Mouse (Mus musculus) heart, postnatal 14 days (tissue): ENCODE measurements around the gene Nacc2. TPM values are rescaled to one million over a fixed set of nuclear protein-coding genes. Genes with fewer than 3 reads are reported as not detected.

Source experiments
- DNase-seq, 2 experiments: peaks; one replicate each; pipeline ENCODE4 v3.0.0; 2021 to 2022
- intact Hi-C: fragments of 180-260 bp; cut with DNase I; formaldehyde crosslinking; loops from one replicate; pipeline ENCODE4 v1.15.1; 2025
- total RNA-seq, 2 experiments: library from RNA; stranded (reverse); gene quantifications; 2 replicates each; pipeline ENCODE4 v1.2.3; 2021

The Nacc2 gene
- total RNA-seq, 2 experiments from 2014 or later = 16.3 to 19.1 TPM

GRCm38 (mm10) chr2:26062742-26063427 lies 60.1 kb downstream of the Nacc2 start:
- intact Hi-C loops = no loop called here
- no peak for DNase-seq

- DNase-seq = no peak
- intact Hi-C loops = no loop called here
These were observed 60.8 kb downstream of the Nacc2 start for GRCm38 (mm10) chr2:26062241-26062640.

- intact Hi-C loops = no loop called here
- DNase-seq = no peak
These were observed 61.9 kb downstream of the Nacc2 start for GRCm38 (mm10) chr2:26061018-26061666.

GRCm38 (mm10) chr2:26057053-26057452 lies 66.0 kb downstream of the Nacc2 start:
- intact Hi-C loops = loop anchor here (10.0 kb wide), 1 partner anchor 218 kb away; no protein-coding TSS in a partner anchor
- no peak for DNase-seq

- no peak for DNase-seq
- intact Hi-C loops = loop anchor here (10.0 kb wide), 1 partner anchor 219 kb away; no protein-coding TSS in a partner anchor
These were observed 66.8 kb downstream of the Nacc2 start for GRCm38 (mm10) chr2:26056226-26056625.

GRCm38 (mm10) chr2:26055747-26056102 lies 67.3 kb downstream of the Nacc2 start:
- DNase-seq = no peak

GRCm38 (mm10) chr2:26055046-26055746 lies 67.8 kb downstream of the Nacc2 start:
- intact Hi-C loops = loop anchor here (1.0 to 10.0 kb wide), 2 partner anchors 87 to 220 kb away; no protein-coding TSS in a partner anchor
- DNase-seq = peak; percentile 69 to 79

More at GRCm38 (mm10) chr2:26055747-26056102, 67.3 kb downstream of the Nacc2 start:
- intact Hi-C loops = loop anchor here (1.0 to 10.0 kb wide), 2 partner anchors 87 to 219 kb away; no protein-coding TSS in a partner anchor

- DNase-seq = no peak
- intact Hi-C loops = loop anchor here (10.0 kb wide), 1 partner anchor 222 kb away; no protein-coding TSS in a partner anchor
These were observed 70.2 kb downstream of the Nacc2 start for GRCm38 (mm10) chr2:26052806-26053205.

- intact Hi-C loops = no loop called here
- DNase-seq = no peak
These were observed 74.2 kb downstream of the Nacc2 start for GRCm38 (mm10) chr2:26048816-26049215.

- intact Hi-C loops = no loop called here
- DNase-seq = no peak
These were observed 78.8 kb downstream of the Nacc2 start for GRCm38 (mm10) chr2:26044216-26044615.

- intact Hi-C loops = no loop called here
These were observed 80.4 kb downstream of the Nacc2 start for GRCm38 (mm10) chr2:26042603-26043002.

GRCm38 (mm10) chr2:26041163-26041810 lies 81.7 kb downstream of the Nacc2 start:
- intact Hi-C loops = no loop called here
- no peak for DNase-seq

More at GRCm38 (mm10) chr2:26042603-26043002, 80.4 kb downstream of the Nacc2 start:
- DNase-seq = no peak

GRCm38 (mm10) chr2:26039951-26040350 lies 83.1 kb downstream of the Nacc2 start:
- intact Hi-C loops = no loop called here
- peak in 1 of 2 experiments; percentile 25 for DNase-seq

- peak in 1 of 2 experiments; percentile 9 for DNase-seq
- intact Hi-C loops = no loop called here
These were observed 85.6 kb downstream of the Nacc2 start for GRCm38 (mm10) chr2:26037386-26037785.

GRCm38 (mm10) chr2:26034344-26035050 lies 88.5 kb downstream of the Nacc2 start:
- no peak for DNase-seq
- intact Hi-C loops = no loop called here

- DNase-seq = no peak
- intact Hi-C loops = no loop called here
These were observed 92.7 kb downstream of the Nacc2 start for GRCm38 (mm10) chr2:26030288-26030687.

- DNase-seq = peak; percentile 16 to 41
- intact Hi-C loops = loop anchor here (1.0 to 5.0 kb wide), 3 partner anchors 42 to 187 kb away; partner anchors contain the start of gene Camsap1
These were observed 98.6 kb downstream of the Nacc2 start for GRCm38 (mm10) chr2:26024138-26025075.

GRCm38 (mm10) chr2:26022626-26023025 lies 100.4 kb downstream of the Nacc2 start:
- DNase-seq = no peak
- intact Hi-C loops = loop anchor here (5.0 kb wide), 2 partner anchors 40 to 185 kb away; partner anchors contain the start of gene Camsap1

- DNase-seq = no peak
- intact Hi-C loops = loop anchor here (5.0 kb wide), 2 partner anchors 40 to 185 kb away; partner anchors contain the start of gene Camsap1
These were observed 100.8 kb downstream of the Nacc2 start for GRCm38 (mm10) chr2:26022258-26022565.
